Mouse (Mus musculus) cerebellum, postnatal 4 days (tissue): ENCODE data around the gene Srm.

Source experiments
- DNase-seq, 2 experiments: peaks; one replicate each; pipeline ENCODE4 v3.0.0; 2022; ENCODE audit warnings: low spot score in 2 of 2, mixed read lengths in 1 of 2

Srm gene

DNA sequence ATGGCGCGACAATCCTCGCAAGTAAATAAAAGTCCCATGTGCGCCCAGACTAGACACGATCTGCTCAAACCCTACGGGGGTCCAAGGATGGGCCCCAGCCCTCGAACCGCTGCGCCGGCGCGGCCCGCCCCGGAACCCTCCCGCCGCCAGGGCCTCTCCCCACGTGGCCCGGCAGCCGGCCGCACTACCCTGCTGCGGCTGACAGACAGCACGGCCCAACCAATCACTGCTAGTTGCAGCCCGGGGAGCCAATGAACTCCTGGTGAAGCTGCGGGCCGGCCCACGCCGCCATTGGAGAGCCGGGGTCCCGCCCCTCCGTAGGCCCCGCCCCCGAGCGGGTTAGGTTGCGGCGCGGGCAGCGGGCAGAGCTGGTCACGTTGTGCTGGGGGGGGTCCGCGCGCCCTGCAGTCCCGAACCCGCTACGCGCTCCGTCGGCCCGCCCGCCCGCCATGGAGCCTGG lies at the start of gene Srm:
Gene Srm (plus strand): TSS at position 333 of the 460 bp plus-strand sequence.
- DNase-seq: peak; percentile 89 to 97

DNA sequence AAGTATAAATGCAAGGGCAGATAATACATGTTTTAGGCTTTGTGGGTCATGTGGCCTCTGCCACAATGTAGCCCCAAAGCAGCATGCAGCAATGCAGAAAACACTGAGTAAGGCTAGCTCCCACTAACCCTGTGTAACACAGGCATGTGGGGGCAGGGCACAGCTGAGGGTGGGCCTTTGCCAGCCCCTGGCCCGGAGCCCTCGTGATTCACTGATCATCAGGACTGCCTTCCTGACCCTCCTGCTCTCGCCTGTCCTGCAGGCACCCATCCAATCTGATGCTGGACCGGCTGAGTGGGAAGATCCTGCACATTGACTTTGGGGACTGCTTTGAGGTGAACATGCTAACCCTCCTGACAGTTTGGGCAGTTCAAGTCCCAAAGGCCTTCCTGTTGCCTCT lies 42.2 kb upstream of the Srm start:
- peak in 1 of 2 experiments; percentile 29 for DNase-seq

DNA sequence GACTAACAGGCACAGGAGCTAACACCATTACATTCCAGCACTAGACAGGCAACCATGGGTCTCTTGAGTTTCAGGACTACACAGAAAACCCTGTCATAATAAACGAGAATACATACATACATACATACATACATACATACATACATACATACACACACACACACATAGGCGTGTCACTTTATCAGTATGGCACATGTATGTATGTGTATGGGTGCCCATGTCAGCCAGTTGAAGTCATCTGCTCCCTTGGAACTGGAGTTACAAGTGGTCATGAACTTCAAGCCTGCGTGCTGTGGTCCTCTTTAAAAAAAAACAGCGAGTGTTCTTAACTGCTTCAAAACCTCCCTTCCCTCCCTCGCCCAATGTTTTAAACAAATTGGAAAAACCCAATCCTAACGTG lies 33.5 kb upstream of the Srm start:
- DNase-seq: no peak

DNA sequence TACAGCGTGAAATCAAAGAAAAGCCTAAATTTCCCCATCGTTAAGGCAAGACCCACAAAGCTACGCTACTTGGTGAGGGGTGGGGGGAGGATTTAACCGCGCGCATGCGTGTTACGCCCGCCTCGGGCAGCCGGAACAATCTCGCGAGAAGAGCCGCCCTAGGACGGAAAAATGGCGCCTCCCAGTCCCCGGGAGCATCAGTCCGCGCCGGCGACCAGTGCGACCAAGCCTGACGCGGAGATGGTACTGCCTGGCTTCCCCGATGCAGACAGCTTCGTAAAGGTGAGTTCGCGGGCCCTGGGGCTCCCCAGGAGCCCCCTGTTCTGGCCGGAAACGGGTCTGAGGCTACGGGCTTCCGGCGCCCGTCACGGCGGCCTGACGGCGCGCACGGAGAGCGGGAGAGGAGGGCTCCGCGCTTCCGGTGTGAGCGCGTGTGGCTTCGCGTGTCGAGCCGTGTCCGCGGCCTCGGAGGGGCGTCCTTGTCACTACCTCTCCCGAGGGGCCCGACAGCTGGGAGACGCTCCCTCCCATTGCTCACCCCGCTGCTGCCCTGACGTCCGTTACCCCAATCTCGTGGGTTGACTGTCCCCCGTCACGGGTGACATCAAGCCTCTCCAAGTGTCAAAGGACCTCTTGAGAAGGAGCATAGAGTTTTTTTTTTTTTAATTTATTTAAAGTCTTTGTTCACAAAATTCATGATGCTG lies 32.9 kb upstream of the Srm start, which contains the start of gene Exosc10:
Gene Exosc10 (plus strand): TSS at position 133 of the 704 bp plus-strand sequence.
- peak; percentile 86 to 88 for DNase-seq

DNA sequence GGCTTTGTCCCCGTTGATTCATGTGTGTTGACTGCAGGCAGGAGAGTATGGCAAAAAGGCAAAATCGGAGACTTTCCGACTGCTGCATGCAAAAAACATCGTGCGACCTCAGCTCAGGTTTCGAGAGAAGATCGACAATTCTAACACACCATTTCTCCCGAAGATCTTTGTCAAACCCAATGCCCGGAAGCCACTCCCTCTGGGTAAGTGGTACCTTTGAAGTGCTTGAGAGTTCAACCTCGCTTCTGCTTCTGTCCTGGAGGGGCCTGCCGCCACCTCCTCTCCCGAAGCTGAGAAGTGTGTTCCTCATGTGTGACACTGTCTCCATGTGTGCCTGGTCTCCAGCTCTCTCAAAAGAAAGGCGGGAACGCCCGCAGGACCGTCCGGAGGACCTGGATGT lies 28.6 kb upstream of the Srm start:
- no peak for DNase-seq

DNA sequence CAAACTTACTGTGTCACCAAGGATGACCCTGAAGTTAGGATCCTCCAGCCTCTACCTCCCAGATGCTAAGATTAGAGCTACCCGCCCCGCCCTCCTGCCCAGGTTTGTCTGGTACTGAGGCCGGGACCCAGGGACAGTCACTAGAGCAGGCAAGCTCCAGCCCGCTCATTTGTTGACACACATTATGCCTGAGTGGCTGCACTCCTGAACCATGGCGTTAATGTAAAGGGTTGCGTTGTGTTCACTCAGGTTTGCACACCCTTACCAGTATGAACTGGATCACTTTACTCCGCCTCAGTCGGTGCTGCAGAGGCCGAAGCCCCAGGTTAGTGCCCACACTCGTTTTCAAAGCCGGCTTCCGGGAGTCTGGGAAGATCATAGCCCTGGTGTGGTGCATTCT lies 27.7 kb upstream of the Srm start:
- no peak for DNase-seq

DNA sequence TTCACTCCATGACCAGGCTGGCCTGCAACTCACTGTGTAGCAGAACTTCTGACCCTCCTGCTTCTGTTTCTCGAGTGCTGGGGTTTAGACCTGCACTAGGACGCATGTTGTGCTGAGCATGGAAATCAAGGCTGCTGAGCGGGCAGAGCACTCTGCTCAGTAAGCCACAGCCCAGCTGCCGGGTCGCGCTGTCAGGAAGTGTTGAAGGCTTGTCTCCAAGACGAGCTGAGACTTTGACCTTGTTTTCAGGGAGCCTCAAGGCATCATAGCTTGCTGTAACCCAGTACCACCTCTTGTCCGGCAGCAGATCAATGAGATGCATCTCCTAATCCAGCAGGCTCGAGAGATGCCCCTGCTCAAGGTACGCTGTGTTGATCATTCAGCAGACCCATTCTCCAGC lies 21.2 kb upstream of the Srm start:
- no peak for DNase-seq

DNA sequence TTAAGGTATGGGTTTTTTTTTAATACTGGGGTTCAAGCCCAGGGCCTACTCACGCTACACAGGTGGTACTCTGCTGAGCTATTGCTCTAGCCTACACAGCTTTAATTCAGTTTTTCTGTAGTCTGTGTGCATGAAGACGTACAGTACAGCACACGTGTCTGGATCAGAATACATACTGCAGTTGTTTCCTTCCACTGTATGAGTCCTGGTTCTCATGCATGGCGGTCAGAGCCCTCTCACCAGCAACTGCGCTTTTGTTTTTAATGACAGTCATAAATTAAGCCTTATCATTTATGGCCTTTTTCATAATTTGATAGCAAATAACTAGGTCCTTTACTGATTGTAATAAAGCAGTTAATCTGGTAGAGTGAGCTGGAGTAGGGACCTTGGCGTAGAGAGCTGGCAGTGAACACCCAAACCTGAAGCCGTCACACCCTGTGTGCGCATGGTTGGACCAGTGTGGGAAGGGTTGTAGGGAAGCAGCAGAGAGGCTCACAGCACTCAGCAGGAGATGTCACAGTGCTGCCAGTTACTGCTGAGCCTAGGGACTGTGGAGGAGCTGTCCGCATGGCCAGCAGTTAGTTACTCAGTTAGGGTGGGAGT lies 20.5 kb upstream of the Srm start:
- DNase-seq: no peak

DNA sequence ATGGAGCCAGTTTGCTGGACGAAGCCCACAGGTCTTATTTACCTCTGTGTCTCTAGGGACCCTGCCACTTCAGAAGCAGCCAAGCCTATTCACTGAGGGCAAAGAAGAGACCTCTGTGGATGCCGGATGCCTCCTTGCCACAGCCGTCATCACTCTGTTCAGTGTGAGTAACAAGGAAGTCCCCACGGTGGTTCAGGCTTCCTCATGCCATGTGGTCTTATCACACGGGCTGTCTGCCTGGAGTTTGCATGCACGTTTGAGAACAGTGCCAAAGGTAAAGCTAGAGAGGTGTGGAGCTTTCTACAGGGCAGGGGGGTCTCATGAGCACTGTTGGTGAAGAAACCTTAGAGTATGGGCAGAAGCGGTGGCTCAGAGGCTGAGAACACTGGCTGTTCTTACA lies 18.1 kb upstream of the Srm start:
- DNase-seq: no peak

DNA sequence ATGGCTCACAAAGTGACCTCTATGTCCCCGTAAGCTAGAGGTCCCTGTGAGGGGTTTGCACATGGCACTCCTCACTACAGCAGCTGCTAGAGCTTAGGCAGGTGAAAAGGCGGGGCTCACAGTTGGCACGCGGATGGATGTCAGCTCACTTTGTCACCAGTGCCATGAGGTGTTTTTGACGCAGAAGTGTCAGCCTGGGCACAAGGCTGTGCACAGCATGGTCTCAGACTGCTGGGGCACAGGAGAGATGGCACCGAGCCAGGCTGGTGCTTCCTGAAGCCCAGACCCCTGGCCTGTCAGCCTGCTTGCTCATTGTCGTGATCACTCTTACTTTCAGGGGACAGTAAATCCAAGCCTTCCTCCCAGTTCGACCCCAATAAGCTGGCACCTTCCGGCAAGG lies 10.5 kb upstream of the Srm start:
- peak in 1 of 2 experiments; percentile 23 for DNase-seq

DNA sequence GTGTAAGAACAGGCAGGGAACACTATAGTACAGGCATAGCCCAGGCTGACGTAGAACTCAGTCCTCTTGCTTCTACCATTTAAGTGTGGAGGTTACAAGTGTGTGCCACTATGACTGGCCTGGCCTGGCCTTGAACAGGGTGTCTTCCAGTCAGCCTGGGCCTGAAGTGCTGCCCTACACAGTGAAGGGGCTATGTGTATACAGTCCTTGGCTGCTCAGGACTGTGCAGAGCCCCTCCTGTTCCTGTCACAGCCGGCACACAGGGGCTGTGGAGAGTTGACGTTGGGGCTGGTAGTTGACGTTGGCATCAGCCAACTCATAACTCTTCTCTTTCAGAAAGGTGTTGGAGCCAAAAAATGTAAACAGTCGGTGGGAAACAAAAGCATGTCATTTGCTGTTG lies 9.9 kb upstream of the Srm start:
- DNase-seq: no peak

DNA sequence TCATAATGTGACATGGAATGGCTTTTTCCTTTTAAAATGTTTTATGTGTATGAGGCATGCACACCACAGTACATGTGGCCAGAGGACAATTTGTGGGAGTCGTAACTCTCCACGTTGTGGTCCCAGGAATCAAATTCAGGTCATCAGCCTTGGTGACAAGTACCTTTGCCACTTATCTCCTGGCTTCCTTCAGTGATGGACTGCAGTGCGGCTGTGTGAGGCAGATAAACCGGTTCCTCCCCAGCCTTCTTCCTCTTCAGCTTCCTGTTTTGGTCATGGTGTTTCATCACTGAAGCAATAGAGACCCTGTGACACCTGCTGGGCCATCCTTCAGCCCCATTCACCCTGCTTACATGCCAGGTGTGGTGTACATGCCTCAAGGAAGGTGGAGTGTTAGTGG lies 8.0 kb upstream of the Srm start:
- DNase-seq: no peak

DNA sequence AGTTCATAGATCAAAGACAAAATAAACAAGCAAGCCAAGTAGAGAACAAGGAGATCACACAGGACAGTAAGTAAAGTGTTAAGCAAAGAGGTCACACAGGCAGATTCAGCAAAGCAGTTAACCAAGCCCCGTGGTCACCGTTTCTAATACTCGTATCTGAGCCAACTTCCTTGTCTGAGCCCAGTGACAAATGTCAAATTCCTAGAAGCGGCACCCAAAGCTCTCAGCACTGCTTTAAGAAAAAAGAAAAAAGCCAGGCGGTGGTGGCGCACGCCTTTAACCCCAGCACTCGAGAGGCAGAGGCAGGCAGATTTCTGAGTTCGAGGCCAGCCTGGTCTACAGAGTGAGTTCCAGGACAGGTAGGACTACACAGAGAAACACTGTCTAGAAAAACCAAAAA lies 4.7 kb upstream of the Srm start:
- no peak for DNase-seq

DNA sequence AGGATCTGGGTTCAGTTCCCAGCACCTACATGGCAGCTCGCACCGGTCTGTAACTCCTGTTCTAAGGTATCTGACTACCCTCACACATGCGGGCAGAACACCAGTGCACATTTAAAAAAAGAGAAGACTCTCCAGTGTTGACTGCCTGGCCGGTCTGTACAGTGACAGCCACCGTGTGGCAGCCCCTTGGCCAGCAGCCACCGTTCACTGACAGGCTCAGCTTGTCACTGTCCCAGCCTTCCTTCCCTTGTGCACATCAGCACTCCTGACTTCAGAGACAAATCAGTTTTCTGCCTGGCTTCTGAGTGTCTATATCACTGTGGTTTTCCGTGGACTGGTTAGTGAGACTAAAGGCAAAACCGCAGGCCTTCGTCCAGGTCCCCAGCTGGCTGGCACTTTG lies 2.5 kb upstream of the Srm start:
- peak in 1 of 2 experiments; percentile 38 for DNase-seq

DNA sequence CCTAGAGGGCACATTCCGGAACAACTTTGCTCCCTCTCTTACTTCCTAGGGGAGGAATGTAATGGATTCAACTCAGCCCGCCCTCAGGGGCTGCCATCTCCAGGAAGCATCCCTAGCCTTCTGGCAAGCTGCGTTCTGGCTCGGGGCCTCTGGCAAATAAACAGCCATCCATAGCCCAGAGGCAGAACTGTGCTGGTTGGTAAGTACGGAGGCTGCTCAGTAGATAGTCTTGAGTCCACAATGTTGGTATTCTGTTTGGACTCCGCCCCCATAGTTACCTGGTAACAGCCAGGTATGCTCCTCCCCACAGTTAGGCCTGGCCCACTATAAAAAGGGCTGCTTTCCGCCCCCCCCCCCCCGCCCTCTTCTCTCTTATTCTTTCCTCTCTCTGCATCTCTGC lies 1.7 kb upstream of the Srm start:
- DNase-seq: no peak

DNA sequence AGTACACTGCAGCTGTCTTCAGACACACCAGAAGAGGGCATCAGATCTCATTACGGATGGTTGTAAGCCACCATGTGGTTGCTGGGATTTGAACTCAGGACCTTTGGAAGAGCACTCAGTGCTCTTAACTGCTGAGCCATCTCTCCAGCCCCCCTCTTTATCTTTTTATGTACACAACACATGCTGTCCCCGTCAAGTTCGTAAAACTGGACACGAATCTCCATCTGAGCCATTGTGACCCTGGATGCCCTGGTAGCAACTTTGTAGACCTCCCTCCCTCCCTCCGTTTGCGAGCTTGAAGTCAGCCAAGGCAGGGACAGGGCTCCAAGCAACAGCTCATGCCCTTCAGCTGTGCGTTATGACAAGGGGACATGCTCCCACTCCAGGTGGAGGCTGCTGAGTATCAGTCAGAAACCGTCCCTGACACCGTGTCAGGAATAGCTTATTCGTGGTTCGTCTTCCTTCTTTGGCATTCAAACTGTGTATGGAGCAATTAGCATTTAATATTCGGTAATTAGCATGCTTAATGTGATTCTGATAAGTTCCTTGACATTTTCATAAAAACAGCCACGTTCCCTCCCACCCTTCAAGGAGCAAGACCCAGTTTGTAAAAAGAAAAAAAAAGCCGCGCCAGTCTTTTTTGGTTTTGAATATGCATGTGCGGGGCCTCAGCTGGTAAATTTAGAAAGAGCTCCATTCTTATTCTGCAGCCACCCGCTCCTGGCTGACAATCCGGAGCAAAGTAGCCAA lies 707 bp upstream of the Srm start:
- DNase-seq: no peak

DNA sequence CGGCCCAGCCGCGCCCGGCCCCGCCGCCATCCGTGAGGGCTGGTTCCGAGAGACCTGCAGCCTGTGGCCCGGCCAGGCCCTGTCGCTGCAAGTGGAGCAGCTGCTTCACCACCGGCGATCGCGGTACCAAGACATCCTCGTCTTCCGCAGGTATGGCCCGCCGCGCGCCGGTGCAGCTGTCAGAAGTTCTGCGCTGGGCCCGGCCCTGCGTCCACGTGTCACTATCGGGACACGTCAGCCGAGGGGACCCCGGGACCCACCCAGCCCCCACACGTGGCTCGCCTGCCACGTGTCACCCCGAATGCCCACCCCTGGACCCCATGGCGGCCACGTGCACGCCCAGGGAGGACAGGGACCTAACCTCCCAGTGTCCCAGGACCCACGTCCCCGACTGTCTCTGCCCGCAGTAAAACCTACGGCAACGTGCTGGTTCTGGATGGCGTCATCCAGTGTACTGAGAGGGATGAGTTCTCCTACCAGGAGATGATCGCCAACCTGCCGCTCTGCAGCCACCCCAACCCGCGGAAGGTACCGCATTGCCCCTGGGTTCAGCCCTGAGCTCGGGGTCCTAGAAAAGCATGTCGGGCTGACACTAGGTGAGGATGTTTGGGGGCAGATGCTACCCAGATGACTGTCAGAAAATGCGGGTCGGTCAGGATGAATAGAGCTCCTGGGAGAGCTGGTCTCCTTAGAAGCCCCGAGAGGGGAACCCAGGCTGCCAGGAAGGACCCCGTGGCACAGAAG lies 506 bp downstream of the Srm start:
- no peak for DNase-seq

DNA sequence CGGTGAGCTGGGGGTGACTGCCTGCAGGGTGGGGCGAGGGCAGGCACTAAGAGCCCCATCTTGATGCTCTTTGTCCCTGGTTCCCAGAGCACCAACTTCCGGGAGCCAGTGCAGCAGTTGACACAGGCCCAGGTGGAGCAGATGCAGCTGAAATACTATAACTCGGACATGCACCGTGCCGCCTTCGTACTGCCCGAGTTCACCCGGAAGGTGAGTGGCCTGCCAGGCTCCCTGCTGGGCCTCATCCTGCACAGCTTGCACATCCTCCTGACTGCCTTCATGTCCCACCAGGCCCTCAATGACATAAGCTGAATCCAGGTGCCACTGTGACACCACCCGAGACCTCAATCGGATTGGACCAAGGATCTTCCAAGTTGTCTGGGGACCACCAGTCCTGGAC lies 2.7 kb downstream of the Srm start:
- DNase-seq: no peak

DNA sequence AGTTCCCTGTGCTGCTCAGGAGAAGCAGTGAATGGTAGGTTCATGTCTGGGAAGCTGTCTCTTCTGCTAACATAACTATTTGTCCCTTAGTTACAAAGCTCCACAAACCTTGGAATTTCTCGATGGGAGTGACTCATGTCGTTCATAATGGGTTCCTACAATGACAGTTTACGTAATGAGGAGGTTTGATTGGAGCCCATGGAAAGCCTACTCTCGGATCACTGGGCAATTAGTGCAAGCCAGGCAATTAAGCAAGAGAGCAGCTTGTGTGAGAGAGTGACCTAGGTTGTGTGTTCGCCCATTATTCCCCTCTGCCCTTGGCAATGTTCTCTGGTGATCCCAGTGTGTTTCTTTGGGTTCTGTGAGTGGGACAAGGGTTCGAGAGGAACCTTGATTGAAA lies 4.6 kb downstream of the Srm start:
- no peak for DNase-seq

DNA sequence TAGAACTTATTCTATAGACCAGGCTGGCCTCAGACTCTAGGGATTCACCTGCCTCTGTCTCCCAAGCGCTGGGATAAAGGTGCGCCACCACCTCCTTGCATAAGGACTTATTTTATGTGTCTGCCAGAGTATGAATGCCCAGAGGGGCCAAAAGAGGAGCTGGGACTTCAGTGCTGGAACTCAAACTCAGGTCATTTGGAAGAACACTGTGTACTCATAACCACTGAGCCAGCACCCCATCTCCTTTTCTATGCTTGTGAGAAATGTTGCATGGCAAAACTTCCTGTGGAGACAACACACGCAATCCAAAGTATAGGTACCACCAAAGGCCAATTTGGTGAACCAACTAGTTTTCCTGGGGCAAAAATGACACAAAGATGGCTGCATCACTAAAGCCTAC lies 5.4 kb downstream of the Srm start:
- DNase-seq: no peak

DNA sequence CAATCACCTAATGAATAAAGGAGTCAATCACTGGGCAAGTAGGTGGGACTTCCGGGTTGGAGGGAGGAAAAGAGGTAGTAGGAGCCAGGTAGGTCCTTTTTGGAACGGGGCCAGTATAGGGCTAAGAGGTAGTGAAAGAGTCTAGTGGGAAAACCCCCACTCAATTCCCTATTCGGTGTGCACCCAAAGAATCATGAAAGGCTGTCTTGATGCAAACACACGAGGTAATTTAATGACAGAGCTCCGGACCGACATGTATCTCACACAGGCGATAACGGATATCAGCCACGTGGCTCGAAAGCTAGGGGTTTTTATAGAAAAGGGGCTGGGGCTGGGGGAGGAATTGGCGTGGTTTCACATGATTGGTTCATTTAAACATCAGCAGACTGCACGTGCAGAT lies 7.5 kb downstream of the Srm start:
- DNase-seq: no peak

DNA sequence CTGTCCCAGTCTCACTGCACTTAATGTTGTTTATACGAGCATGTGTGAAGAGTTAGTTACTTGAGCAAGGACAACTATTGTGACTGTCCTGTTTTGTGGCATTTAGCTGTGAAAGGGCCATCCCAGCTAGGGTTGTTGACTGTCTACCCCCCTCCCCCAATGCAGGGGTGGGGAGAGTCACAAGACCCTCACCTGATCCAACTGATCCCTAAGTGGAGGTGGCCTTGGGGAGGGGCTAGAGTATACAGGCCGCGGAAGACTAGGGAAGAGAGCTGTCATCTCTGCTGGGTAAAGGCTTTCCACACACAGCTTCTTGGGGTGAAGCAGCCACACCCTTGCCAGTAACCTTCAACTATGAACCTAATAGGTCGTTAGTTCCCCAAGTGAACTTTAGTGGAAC lies 9.0 kb downstream of the Srm start:
- DNase-seq: no peak
